Mouse (Mus musculus) hindbrain, embryonic 10.5 days (tissue): ENCODE measurements around the gene Gm49661. TPM values are rescaled to one million over a fixed set of nuclear protein-coding genes. Genes with fewer than 3 reads are reported as not detected.
A peak's percentile ranks its signal among the peaks of the same experiment; 100 is the strongest.

Experiments used
- DNase-seq: peaks from one replicate; pipeline ENCODE4 v3.0.0-alpha.2; 2017; ENCODE audit warnings: low spot score
- H3K27ac ChIP-seq: fragments of 300-500 bp; sonication (generic); 2 replicates; pipeline ENCODE4 v1.5.1; 2016; ENCODE audit warnings: mild to moderate bottlenecking, moderate library complexity
- H3K27me3 ChIP-seq: fragments of 300-500 bp; sonication (generic); 2 replicates; pipeline ENCODE4 v1.6.1; 2016; ENCODE audit warnings: mild to moderate bottlenecking; ENCODE audit not compliant: poor library complexity, insufficient read depth, severe bottlenecking
- H3K36me3 ChIP-seq: fragments of 300-500 bp; sonication (generic); 2 replicates; pipeline ENCODE4 v1.6.1; 2016; ENCODE audit warnings: mild to moderate bottlenecking, moderate library complexity
- H3K4me1 ChIP-seq: fragments of 300-500 bp; sonication (generic); replicated peaks from 2 replicates; pipeline ENCODE4 v1.6.1; 2016; ENCODE audit warnings: mild to moderate bottlenecking
- H3K4me3 ChIP-seq: fragments of 300-500 bp; sonication (generic); 2 replicates; pipeline ENCODE4 v1.5.1; 2016; ENCODE audit warnings: mild to moderate bottlenecking, moderate library complexity
- H3K9me3 ChIP-seq: fragments of 300-500 bp; sonication (generic); 2 replicates; pipeline ENCODE4 v1.6.1; 2016; ENCODE audit warnings: mild to moderate bottlenecking, moderate library complexity
- WGBS: fragments of 180-500 bp; shearing (Covaris S2); methylation state at CpG from one replicate; pipeline ENCODE4 v1.1.7; 2016; 5-methylcytosine and 5-hydroxymethylcytosine counted together
- polyA plus RNA-seq: library from polyadenylated mRNA; unstranded; fragments of >200 nt; fragmentation: Nextera tagmentation; extraction: Ambion mirVana; gene quantifications from 2 replicates; pipeline ENCODE4 v1.2.1, GENCODE M21; 2016

Gm49661 gene
- polyA plus RNA-seq, 1 experiment from 2014 or later: not detected

DNA sequence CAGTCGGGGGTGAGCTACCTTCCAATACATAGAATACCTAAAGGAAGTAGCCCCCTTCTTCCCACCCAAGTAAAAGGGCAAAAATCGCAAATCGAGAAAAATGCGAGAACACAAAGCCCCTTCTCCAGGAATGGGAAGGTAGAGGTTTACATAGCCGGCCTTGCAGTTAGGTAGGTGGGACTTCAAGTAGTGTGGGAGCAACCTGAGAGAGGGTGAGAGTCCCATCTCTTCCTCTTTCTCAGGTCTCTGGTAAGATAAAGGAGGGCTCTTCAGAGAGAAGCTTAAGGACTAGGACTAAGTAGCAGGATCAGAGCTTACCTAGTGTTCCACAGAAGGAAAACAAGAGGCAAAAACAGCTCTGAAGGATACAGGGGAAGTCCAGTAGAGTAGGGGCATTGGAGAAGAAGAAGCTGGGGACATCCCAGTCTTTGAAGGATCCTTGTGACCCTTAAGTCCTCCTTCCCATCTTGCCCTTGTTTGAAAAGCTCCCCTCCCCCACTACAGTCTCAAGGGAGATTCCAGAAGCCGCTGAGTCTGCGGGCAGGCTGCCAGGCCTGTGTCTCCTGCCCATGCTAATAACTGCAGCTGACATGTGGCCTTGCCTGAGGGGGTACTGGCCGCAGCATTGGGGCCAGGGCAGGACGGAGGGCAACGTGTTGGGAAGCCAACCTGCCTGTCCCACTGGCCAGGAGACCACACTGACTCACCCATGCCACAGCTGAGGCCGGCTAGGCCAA is 11.6 kb upstream of the Gm49661 start:
- DNase-seq: peak; percentile 31
- 37% methylated on average over 11 of the region's 11 CpGs for WGBS
- Histone ChIP-seq H3K4me1 (peaks cover 88% of the 10 kb centered on the region), H3K27me3 (peaks cover 84% of the 10 kb centered on the region), H3K36me3 (no peaks in the 10 kb centered on the region), H3K27ac (peak overlapping the region; percentile 83), H3K4me3 (peak overlapping the region; percentile 68), H3K9me3 (no peaks in the 10 kb centered on the region)

DNA sequence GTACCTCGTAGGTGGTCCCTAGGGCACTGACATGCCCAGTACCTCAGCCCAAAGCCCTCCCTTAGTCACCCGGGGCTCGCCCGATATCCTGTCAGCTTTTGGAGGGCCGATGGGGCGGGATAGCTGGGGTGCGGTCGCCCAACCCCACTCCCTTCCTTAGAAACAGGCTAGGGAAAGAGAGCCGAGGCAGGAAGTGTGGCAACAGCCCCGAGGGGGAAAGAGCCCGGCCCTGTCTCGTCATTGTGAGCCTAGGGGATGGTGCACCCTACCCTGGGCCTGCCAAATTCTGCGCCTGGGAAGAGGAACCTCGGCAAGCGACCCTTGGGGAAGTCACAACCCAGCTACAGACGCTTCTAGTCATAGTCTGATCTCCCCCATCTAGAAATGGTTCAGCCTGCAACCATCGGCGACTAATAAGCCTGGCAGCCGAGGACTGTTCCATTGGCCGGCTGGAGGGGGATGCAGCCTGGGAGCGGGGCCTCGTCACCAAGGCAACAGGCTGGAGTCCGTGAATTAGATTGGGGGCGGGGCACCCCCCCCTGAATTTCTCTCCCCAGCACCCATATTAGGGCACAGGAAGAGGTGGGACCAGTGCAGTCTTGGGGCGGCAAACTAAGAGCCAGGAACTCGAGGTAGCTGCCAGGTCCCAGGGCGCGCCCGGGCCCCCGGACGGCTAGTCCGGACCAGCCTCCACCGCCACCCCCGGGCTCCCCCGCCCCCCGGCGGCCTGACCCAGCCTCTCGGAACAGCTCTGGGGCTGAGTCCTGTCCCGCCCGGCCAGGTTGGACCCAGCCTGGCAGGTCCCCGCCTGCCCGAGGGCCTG is 10.6 kb upstream of the Gm49661 start:
- WGBS: 4% methylated on average over 42 of the region's 42 CpGs
- Histone ChIP-seq H3K27ac (peak overlapping the region; percentile 83), H3K36me3 (peaks cover 7% of the 10 kb centered on the region), H3K4me3 (peak overlapping the region; percentile 68), H3K9me3 (no peaks in the 10 kb centered on the region), H3K27me3 (peaks cover 75% of the 10 kb centered on the region), H3K4me1 (peaks cover 87% of the 10 kb centered on the region)
- peak; percentile 86 for DNase-seq

GRCm38 (mm10) chr8:84978248-84978940 is 9.2 kb upstream of the Gm49661 start, which contains the start of gene Junb:
Gene Junb (minus strand): TSS chr8:84978718.
- Histone ChIP-seq H3K36me3 (peaks cover 22% of the 10 kb centered on the region), H3K27ac (peak within 1 kb of the TSS; percentile 83), H3K4me3 (peak within 1 kb of the TSS; percentile 68), H3K4me1 (peaks cover 79% of the 10 kb centered on the region), H3K27me3 (peaks cover 62% of the 10 kb centered on the region), H3K9me3 (no peaks in the 10 kb centered on the region)
- DNase-seq: peak; percentile 85
- WGBS: under 1% methylated on average over 63 of the region's 63 CpGs

GRCm38 (mm10) chr8:84977435-84978247 is 8.4 kb upstream of the Gm49661 start:
- DNase-seq: peak; percentile 70
- Histone ChIP-seq H3K9me3 (no peaks in the 10 kb centered on the region), H3K36me3 (peaks cover 29% of the 10 kb centered on the region), H3K27ac (peak overlapping the region; percentile 82), H3K4me1 (peaks cover 77% of the 10 kb centered on the region), H3K27me3 (peaks cover 58% of the 10 kb centered on the region), H3K4me3 (peak overlapping the region; percentile 68)
- WGBS: under 1% methylated on average over 70 of the region's 70 CpGs

GRCm38 (mm10) chr8:84976763-84977434 is 7.7 kb upstream of the Gm49661 start:
- Histone ChIP-seq H3K4me1 (peaks cover 70% of the 10 kb centered on the region), H3K27ac (peak overlapping the region; percentile 82), H3K9me3 (no peaks in the 10 kb centered on the region), H3K27me3 (peaks cover 50% of the 10 kb centered on the region), H3K4me3 (peak overlapping the region; percentile 68), H3K36me3 (peaks cover 37% of the 10 kb centered on the region)
- WGBS: 2% methylated on average over 25 of the region's 25 CpGs
- DNase-seq: no peak

DNA sequence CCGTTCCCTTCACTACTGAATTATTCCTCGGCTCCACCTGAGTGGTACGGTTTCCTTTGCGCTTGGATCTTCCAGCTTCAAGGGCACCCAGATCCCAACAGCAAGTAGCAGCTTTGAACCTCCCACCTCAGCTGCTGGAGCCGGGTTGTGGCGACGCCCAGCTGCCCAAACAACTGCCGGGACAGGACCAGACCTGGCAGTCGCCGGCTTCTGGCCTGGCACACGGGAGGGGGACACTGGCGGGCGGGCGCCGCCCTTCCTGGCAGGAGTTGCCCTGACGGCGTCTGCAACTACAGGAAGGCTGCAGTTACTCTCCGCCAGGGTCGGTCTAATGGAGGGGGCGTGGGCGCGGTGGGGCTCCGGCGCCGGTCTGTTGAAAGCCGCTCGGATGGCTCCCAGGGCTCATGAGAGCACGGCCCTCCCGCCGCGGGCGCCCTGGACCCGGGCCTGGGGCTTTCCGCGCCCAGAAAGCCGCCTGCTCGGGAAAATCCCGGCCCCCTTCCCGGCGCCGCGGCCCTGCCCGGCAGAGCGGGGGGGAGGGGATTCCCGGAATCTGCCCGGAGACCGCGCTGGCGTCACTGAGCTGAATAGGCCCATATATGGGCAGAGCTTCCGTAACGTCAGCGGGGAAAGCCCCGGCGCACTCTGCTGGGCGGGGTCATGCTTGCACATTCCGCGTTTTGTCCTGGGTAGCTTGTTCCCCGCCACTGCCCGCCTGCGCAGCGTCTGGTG is 7.0 kb upstream of the Gm49661 start:
- Histone ChIP-seq H3K27me3 (peaks cover 43% of the 10 kb centered on the region), H3K36me3 (peaks cover 44% of the 10 kb centered on the region), H3K27ac (peak overlapping the region; percentile 78), H3K4me3 (peak overlapping the region; percentile 68), H3K9me3 (no peaks in the 10 kb centered on the region), H3K4me1 (peaks cover 68% of the 10 kb centered on the region)
- 1% methylated on average over 61 of the region's 61 CpGs for whole genome bisulfite sequencing
- DNase-seq: peak; percentile 95

DNA sequence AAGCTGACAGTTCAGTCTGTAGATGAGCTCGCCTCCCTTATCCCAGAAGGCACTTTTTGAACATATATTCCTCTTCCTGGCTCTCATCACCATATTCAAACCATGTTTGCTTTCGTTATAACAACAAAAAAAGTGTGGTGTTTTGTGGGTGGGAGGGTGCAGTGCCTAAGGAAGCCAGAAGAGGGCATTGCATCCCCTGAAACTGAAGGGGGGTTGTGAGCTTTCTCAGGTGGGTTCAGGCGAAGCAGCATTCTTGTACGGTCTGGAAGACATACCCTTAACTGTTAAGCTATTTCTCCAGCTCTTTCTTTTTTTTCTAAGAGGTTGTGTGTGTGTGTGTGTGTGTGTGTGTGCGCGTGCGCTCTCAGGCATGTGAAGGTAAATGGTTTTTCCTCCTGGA is 6.2 kb upstream of the Gm49661 start:
- Histone ChIP-seq H3K36me3 (peaks cover 51% of the 10 kb centered on the region), H3K27ac (no peak overlapping the region), H3K9me3 (no peaks in the 10 kb centered on the region), H3K27me3 (peaks cover 36% of the 10 kb centered on the region), H3K4me3 (peak overlapping the region; percentile 68), H3K4me1 (peaks cover 68% of the 10 kb centered on the region)
- 27% methylated on average over 7 of the region's 7 CpGs for WGBS
- DNase-seq: peak; percentile 66

DNA sequence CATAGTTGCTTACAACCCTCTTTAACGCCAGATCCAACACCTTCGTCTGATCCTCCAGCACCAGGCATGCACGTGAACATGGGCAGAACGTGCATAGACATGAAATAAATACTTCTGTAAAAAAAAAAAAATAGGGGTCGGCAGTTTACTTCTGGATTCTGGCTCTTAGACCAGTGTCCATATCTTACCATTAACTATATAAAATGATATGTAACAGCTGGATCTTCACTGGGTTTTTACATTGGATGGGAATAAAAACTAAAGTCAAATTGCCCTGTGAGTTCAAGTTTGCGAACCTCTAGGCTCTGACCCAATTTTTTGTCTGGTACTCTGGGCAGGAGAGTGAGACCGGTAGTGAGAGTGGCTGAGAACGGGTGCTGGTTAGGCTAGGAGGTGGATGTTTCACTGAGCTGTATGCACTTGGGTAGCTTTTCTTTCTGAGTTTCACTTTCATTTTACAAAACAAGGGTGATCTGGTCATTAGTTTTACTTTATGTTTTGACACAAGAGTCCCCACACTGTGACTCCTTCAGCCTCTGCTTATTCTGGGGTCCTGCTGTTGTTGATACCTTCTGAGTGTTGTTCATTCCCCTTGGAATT is 5.4 kb upstream of the Gm49661 start:
- Histone ChIP-seq H3K27me3 (peaks cover 28% of the 10 kb centered on the region), H3K4me1 (peaks cover 63% of the 10 kb centered on the region), H3K27ac (no peak overlapping the region), H3K9me3 (no peaks in the 10 kb centered on the region), H3K4me3 (no peak overlapping the region), H3K36me3 (peaks cover 51% of the 10 kb centered on the region)
- 84% methylated on average over 8 of the region's 8 CpGs for WGBS
- no peak for DNase-seq

- H3K4me3 ChIP-seq: no peak overlapping the region
- peaks cover 60% of the 10 kb centered on the region for H3K4me1 ChIP-seq
- H3K27ac ChIP-seq: no peak overlapping the region
Measured at GRCm38 (mm10) chr8:84973803-84974542, 4.7 kb upstream of the Gm49661 start.

DNA sequence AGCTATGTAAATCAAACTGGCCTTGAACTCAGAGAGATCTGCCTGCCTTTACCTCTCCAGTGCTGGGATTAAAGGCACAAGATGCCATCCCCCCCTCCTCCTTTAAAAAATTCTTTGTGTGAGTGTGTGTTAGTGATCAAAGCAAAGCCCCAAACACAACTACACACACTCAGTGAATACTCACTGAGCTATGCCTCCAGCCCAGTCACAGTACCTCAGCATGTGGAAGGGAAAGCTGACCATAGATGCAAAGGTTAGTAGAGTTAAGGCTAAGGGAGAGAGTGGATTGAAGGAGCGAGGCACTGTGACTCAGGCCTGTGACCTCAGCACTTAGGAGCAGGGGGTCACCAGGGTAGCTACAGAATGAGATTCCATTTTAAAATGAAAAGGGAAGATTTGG is 3.8 kb upstream of the Gm49661 start:
- Histone ChIP-seq H3K27ac (no peak overlapping the region), H3K36me3 (peaks cover 51% of the 10 kb centered on the region), H3K9me3 (no peaks in the 10 kb centered on the region), H3K4me3 (no peak overlapping the region), H3K4me1 (peaks cover 60% of the 10 kb centered on the region), H3K27me3 (peaks cover 12% of the 10 kb centered on the region)
- WGBS: 90% methylated on average over 1 of the region's 1 CpGs
- DNase-seq: no peak

More at GRCm38 (mm10) chr8:84973803-84974542, 4.7 kb upstream of the Gm49661 start:
- DNase-seq: peak; percentile 46
- Histone ChIP-seq H3K27me3 (peaks cover 21% of the 10 kb centered on the region), H3K9me3 (no peaks in the 10 kb centered on the region), H3K36me3 (peaks cover 51% of the 10 kb centered on the region)
- 67% methylated on average over 4 of the region's 4 CpGs for WGBS
